Mouse (Mus musculus) bone marrow, adult 2 months (tissue): ENCODE data around the gene Osbp2.

Experiments
- CTCF ChIP-seq: fragments of 200-500 bp; IDR thresholded peaks from 2 replicates; pipeline ENCODE4 v1.5.1; 2011; ENCODE audit warnings: low read length, control low read depth; ENCODE audit not compliant: control insufficient read depth, insufficient read depth
- POLR2A ChIP-seq: fragments of 200-500 bp; IDR thresholded peaks from 2 replicates; pipeline ENCODE4 v1.6.1; 2011; ENCODE audit warnings: low read depth, mild to moderate bottlenecking, control low read depth, low read length, borderline replicate concordance; ENCODE audit not compliant: control insufficient read depth

DNA sequence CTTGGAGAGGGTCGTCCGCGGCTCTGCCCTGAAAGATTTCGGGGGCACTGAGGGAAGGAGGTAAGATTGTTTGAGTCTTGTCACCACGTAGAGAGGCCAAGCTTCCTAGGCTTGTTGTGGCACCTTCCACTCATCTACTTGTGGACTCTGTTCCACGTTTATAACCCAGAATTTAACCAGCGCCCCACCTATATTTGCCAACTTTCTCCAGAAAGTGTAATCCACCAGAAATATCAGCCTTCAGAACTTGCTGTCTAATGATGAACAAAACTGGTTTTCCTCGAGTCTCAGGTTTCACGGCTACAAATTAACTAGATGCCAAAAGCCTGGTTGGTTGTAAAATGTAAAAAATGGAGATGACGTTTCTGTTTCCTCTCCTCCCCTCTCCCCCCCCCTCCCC is 31.8 kb upstream of the Osbp2 start:
- TF ChIP-seq CTCF = no peak
- no peak for TF ChIP-seq POLR2A
